Mouse (Mus musculus): ENCODE data around the gene Pidd1. TPM values are rescaled to one million over a fixed set of nuclear protein-coding genes. Genes with fewer than 3 reads are reported as not detected.

Gene Pidd1
- polyA plus RNA-seq, 1 experiment from 2014 or later = 10.9 TPM

DNA sequence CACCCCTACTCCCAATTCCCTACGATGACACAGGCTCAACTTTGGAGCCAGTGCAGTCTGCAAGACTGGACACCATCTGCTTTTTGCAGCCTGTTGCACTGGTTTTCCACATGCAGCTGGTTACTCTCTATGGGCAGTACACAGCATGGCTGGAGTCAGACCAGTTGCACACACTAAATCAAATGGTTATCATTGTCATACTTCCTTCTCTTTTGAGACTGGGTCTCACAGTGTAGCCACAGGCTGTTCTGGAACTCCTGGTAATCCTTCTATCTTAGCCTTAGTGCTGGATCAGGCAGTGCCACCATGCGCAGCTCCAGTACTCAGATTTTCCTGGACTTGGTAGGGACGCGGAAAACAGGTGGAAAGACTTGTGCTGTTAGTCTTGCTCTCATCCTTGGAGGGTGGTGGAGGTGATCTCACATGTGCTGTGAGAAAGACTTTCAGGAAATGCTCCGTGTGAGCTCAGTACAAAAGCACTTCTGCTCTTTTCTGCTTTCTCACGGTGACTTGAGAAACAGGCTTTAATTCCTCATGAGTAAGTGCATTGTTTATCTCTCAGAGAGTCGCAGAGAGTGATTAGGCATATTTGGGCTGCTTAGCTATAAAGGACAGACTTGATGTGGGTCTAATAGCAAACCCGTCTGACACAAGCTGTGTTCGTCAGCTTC is 51.1 kb downstream of the Pidd1 start:
- peak overlapping the region; percentile 44; the same call in 1 of the 2 replicates for H3K27ac ChIP-seq
- H3K4me3 ChIP-seq = peak overlapping the region; percentile 68
- H3K4me1 ChIP-seq = peaks cover 14% of the 10 kb centered on the region
- no peaks in the 10 kb centered on the region for H3K9me3 ChIP-seq (replicated peaks)
- peak overlapping the region; percentile 92 for H3K4me2 ChIP-seq
- H3K36me3 ChIP-seq (ENCODE audit: poor library complexity, severe bottlenecking) = peaks cover 20% of the 10 kb centered on the region
- peak overlapping the region; percentile 79 for H3K9ac ChIP-seq
- WGBS = 10% methylated on average over 9 of the region's 9 CpGs
- peaks cover 15% of the 10 kb centered on the region for H3K27me3 ChIP-seq
- ATAC-seq = no peak; the same call in 1 of the 2 replicates

DNA sequence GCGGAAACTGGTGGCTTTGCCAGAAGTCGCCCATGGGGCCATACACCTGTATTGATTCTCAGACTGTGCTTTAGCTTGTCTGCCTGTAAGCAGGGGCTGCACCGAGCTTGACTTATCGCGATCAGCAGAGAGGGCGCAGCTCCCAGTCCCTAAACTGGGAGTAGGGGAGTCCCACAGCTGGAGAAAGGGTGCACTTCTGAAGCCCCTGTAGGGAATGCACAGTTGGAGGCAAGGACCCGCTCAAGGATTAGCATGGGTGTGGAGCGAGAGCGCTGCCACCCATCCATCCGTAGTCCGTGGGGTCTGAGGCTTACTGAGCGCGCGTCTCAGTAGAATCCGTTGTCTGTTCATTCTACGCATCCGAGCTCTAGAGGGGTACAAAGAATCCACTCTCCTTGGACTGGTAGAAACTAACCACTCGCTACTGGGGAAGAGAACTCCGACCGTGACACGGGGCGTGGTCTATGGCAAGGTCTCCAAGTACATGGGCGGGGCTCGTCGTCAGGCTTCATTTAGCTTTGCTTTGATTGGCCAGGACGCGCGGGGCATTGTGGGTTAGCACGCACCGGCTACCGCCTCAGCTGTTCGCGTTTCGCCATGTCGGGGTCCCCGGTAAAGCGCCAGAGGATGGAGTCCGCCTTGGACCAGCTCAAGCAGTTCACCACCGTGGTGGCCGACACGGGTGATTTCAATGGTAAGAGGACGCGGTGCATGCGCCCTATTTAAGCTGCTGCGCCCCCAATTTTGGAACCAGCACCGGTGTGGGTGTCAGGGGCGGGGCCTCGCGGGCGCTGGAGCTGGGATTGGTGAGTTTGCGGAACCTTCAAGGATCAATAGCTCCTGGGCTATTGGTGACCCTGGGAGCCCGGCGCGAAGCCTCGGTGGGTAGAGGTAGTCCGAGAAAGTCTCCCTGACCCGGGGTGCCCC is 51.9 kb downstream of the Pidd1 start, which contains the start of gene Taldo1:
Taldo1 (plus strand) TSS at position 575 of the 927 bp plus-strand sequence.
- WGBS = under 1% methylated on average over 57 of the region's 57 CpGs
- peaks cover 14% of the 10 kb centered on the region for H3K4me1 ChIP-seq
- H3K27ac ChIP-seq = peak within 1 kb of the TSS; percentile 57
- peaks cover 15% of the 10 kb centered on the region for H3K36me3 ChIP-seq (ENCODE audit: poor library complexity, severe bottlenecking)
- H3K4me2 ChIP-seq = peak within 1 kb of the TSS; percentile 92
- H3K27me3 ChIP-seq = peaks cover 15% of the 10 kb centered on the region
- H3K9ac ChIP-seq = peak within 1 kb of the TSS; percentile 79
- no peaks in the 10 kb centered on the region for H3K9me3 ChIP-seq (replicated peaks)
- peak within 1 kb of the TSS; percentile 68 for H3K4me3 ChIP-seq
- peak; percentile 96 for ATAC-seq

- Histone ChIP-seq H3K9ac (no peak overlapping the region), H3K4me3 (no peak overlapping the region), H3K36me3 (ENCODE audit: poor library complexity, severe bottlenecking) (peaks cover 2% of the 10 kb centered on the region; the same call in 1 of the 2 replicates), H3K27ac (no peak overlapping the region), H3K4me2 (peak overlapping the region; percentile 92; the same call in 1 of the 2 replicates), H3K4me1 (peaks cover 14% of the 10 kb centered on the region), H3K9me3 (replicated peaks) (no peaks in the 10 kb centered on the region), H3K27me3 (peaks cover 15% of the 10 kb centered on the region)
- 57% methylated on average over 9 of the region's 9 CpGs for WGBS
- ATAC-seq = no peak
Measured at GRCm38 (mm10) chr7:141390326-141391259, 53.2 kb downstream of the Pidd1 start.

DNA sequence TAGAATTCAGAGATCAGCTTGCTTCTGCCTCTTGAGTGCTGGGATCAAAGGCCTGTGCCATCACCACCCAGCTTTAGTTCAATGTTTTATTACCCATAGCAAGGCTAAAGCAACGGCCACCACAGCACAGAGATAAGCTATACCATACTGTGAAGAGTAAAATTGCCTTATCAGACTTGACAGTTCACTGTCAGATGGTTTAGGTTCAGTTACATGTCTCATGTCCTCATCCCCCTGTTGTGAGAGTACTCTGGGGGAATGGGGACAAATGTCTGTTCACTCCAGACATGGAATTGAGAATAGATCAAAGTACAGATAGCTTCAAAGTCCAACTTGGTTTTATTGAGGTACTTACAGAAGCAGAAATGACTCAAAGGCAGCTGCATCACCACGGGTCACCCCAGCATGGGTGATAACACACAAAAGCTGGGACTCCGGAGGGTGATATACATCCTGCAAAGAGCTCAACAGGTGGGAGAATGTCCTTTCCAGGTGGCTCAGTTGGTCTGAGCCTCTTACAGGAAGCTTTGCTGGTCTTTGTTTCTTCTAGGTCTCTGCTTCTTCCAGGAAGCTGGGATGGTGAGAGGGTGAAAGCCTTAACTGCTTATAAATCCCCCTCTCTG is 55.2 kb downstream of the Pidd1 start:
- no peak overlapping the region for H3K4me3 ChIP-seq
- peaks cover 22% of the 10 kb centered on the region for H3K27me3 ChIP-seq
- no peaks in the 10 kb centered on the region for H3K36me3 ChIP-seq (ENCODE audit: poor library complexity, severe bottlenecking)
- H3K27ac ChIP-seq = no peak overlapping the region
- peaks cover 14% of the 10 kb centered on the region for H3K4me1 ChIP-seq
- H3K9ac ChIP-seq = no peak overlapping the region
- no peak for ATAC-seq
- H3K4me2 ChIP-seq = no peak overlapping the region
- 65% methylated on average over 3 of the region's 3 CpGs for WGBS
- no peaks in the 10 kb centered on the region for H3K9me3 ChIP-seq (replicated peaks)

Other genes starting within 250 kb of the Pidd1 start
- gene Lrrc56, start 249.9 kb downstream of the Pidd1 start, polyA plus RNA-seq (2015; fragmentation: Nextera tagmentation; extraction: Ambion mirVana) = 12.6 and 17.3 TPM in 2 replicates
- 2.1 and 2.3 TPM in 2 replicates for gene Lmntd2, start 229.9 kb downstream of the Pidd1 start, polyA plus RNA-seq (2015; fragmentation: Nextera tagmentation; extraction: Ambion mirVana)
- 29.4 and 33.8 TPM in 2 replicates for gene Rassf7, start 228.2 kb downstream of the Pidd1 start, polyA plus RNA-seq (2015; fragmentation: Nextera tagmentation; extraction: Ambion mirVana)
- 82.4 and 91.3 TPM in 2 replicates for gene Phrf1, start 215.2 kb downstream of the Pidd1 start, polyA plus RNA-seq (2015; fragmentation: Nextera tagmentation; extraction: Ambion mirVana)
- gene Irf7, start 177.5 kb downstream of the Pidd1 start, polyA plus RNA-seq (2015; fragmentation: Nextera tagmentation; extraction: Ambion mirVana) = 1.0 and 1.1 TPM in 2 replicates
- not detected in 2 replicates for gene Cdhr5, start 167.2 kb downstream of the Pidd1 start, polyA plus RNA-seq (2015; fragmentation: Nextera tagmentation; extraction: Ambion mirVana)
- gene Sct, start 164.9 kb downstream of the Pidd1 start, polyA plus RNA-seq (2015; fragmentation: Nextera tagmentation; extraction: Ambion mirVana) = 0.60 and 0.62 TPM in 2 replicates
- 0.55 and 0.70 TPM in 2 replicates for gene Drd4, start 152.0 kb downstream of the Pidd1 start, polyA plus RNA-seq (2015; fragmentation: Nextera tagmentation; extraction: Ambion mirVana)
- gene Deaf1, start 116.3 kb downstream of the Pidd1 start, polyA plus RNA-seq (2015; fragmentation: Nextera tagmentation; extraction: Ambion mirVana) = 88.1 and 105 TPM in 2 replicates
- gene Tmem80, start 116.3 kb downstream of the Pidd1 start, polyA plus RNA-seq (2015; fragmentation: Nextera tagmentation; extraction: Ambion mirVana) = 61.3 and 66.0 TPM in 2 replicates
- gene Eps8l2, start 105.1 kb downstream of the Pidd1 start, polyA plus RNA-seq (2015; fragmentation: Nextera tagmentation; extraction: Ambion mirVana) = 0.43 and 0.64 TPM in 2 replicates
- 386 and 415 TPM in 2 replicates for gene Taldo1, start 51.8 kb downstream of the Pidd1 start, polyA plus RNA-seq (2015; fragmentation: Nextera tagmentation; extraction: Ambion mirVana)
- gene Gatd1, start 29.9 kb downstream of the Pidd1 start, polyA plus RNA-seq (2015; fragmentation: Nextera tagmentation; extraction: Ambion mirVana) = 53.2 and 55.6 TPM in 2 replicates
- gene Cend1, start 14.5 kb downstream of the Pidd1 start, polyA plus RNA-seq (2015; fragmentation: Nextera tagmentation; extraction: Ambion mirVana) = 27.3 and 27.5 TPM in 2 replicates
- gene Slc25a22, start 6.1 kb downstream of the Pidd1 start, polyA plus RNA-seq (2015; fragmentation: Nextera tagmentation; extraction: Ambion mirVana) = 58.2 and 65.1 TPM in 2 replicates
- gene Rplp2, start 3.3 kb upstream of the Pidd1 start, polyA plus RNA-seq (2015; fragmentation: Nextera tagmentation; extraction: Ambion mirVana) = 939 and 1,119 TPM in 2 replicates
- 19.5 and 21.0 TPM in 2 replicates for gene Pnpla2, start 11.2 kb upstream of the Pidd1 start, polyA plus RNA-seq (2015; fragmentation: Nextera tagmentation; extraction: Ambion mirVana)
- 3.2 and 6.0 TPM in 2 replicates for gene Cracr2b, start 17.1 kb upstream of the Pidd1 start, polyA plus RNA-seq (2015; fragmentation: Nextera tagmentation; extraction: Ambion mirVana)
- gene Cd151, start 23.4 kb upstream of the Pidd1 start, polyA plus RNA-seq (2015; fragmentation: Nextera tagmentation; extraction: Ambion mirVana) = 12.0 and 14.3 TPM in 2 replicates
- gene Polr2l, start 31.1 kb upstream of the Pidd1 start, polyA plus RNA-seq (2015; fragmentation: Nextera tagmentation; extraction: Ambion mirVana) = 76.5 and 89.5 TPM in 2 replicates
- 18.0 and 20.0 TPM in 2 replicates for gene Tspan4, start 31.2 kb upstream of the Pidd1 start, polyA plus RNA-seq (2015; fragmentation: Nextera tagmentation; extraction: Ambion mirVana)
- gene Chid1, start 95.8 kb upstream of the Pidd1 start, polyA plus RNA-seq (2015; fragmentation: Nextera tagmentation; extraction: Ambion mirVana) = 24.3 and 31.8 TPM in 2 replicates
- 83.2 and 93.1 TPM in 2 replicates for gene Ap2a2, start 118.1 kb upstream of the Pidd1 start, polyA plus RNA-seq (2015; fragmentation: Nextera tagmentation; extraction: Ambion mirVana)
- gene Muc6, start 211.3 kb upstream of the Pidd1 start, polyA plus RNA-seq (2015; fragmentation: Nextera tagmentation; extraction: Ambion mirVana) = 0.10 and 0.25 TPM in 2 replicates
- gene Muc2, start 246.3 kb upstream of the Pidd1 start, polyA plus RNA-seq (2015; fragmentation: Nextera tagmentation; extraction: Ambion mirVana) = 0.11 and 0.21 TPM in 2 replicates

Data from forebrain, embryonic 13.5 days (tissue).